Comparison of ENCODE assay signal across 8 mouse cellular contexts in genomic region chr11:66122017-66122416, GRCm38 (mm10). TPM values are rescaled to one million over a fixed set of nuclear protein-coding genes. Genes with fewer than 3 reads are reported as not detected.
A peak's percentile ranks its signal among the peaks of the same experiment; 100 is the strongest.
DNase-seq lines count a peak whose midpoint lies in the region; ATAC-seq and TF ChIP-seq lines count a peak whose summit lies in the region.

No protein-coding gene starts in this region.

- DNase-seq in forebrain, embryonic 11.5 days (ENCODE audit: low spot score) = peak; percentile 73
- DNase-seq in urinary bladder, postnatal 14 days (ENCODE audit: low spot score) = peak; percentile 29
- no peak for DNase-seq in urinary bladder, postnatal 4 days (ENCODE audit: low spot score in 2 of 2)
- DNase-seq in embryo, embryonic 9.5 days (ENCODE audit: extremely low spot score) = peak; percentile 34
- peak; percentile 75 for DNase-seq in kidney, postnatal 10 days
- peak; percentile 33 for DNase-seq in lung, adult 2 months
- DNase-seq in right cerebral cortex, postnatal 36 days (ENCODE audit: low spot score in 2 of 2) = peak; percentile 36 to 37

- 17% methylated on average over 3 of the region's 3 CpGs for WGBS in forebrain, embryonic 11.5 days
- 13% methylated on average over 3 of the region's 3 CpGs for WGBS in forebrain, embryonic 13.5 days
- 14% methylated on average over 3 of the region's 3 CpGs for WGBS in lung, adult 2 months

- H3K4me3 ChIP-seq in forebrain, embryonic 11.5 days (ENCODE audit: low read depth, low read length) = no peak overlapping the region
- H3K4me3 ChIP-seq in forebrain, embryonic 13.5 days = no peak overlapping the region
- H3K4me3 ChIP-seq in lung, adult 2 months (replicated peaks; ENCODE audit: extremely low read depth, low read depth, low read length) = no peak overlapping the region

- TF ChIP-seq POLR2A in lung, adult 2 months (IDR thresholded peaks at IDR 0.05; ENCODE audit: borderline replicate concordance, extremely low read depth, low read depth, low read length) = no peak

- H3K4me1 ChIP-seq in forebrain, embryonic 11.5 days (replicated peaks; ENCODE audit: control insufficient read depth, insufficient read depth, low read length) = no peaks in the 10 kb centered on the region
- no peaks in the 10 kb centered on the region for H3K4me1 ChIP-seq in forebrain, embryonic 13.5 days
- no peaks in the 10 kb centered on the region for H3K4me1 ChIP-seq in lung, adult 2 months (ENCODE audit: control insufficient read depth, insufficient read depth, low read length)

- peak; percentile 63 for TF ChIP-seq CTCF in lung, adult 2 months (IDR thresholded peaks at IDR 0.05; ENCODE audit: insufficient read depth, low read length)

- H3K4me2 ChIP-seq in forebrain, embryonic 11.5 days (ENCODE audit: low read depth, low read length, severe bottlenecking) = no peak overlapping the region
- no peak overlapping the region for H3K4me2 ChIP-seq in forebrain, embryonic 13.5 days

- ATAC-seq in forebrain, embryonic 11.5 days (replicated peaks; ENCODE audit: low FRiP score) = no peak
- no peak for ATAC-seq in forebrain, embryonic 13.5 days

- no peaks in the 10 kb centered on the region for H3K27me3 ChIP-seq in forebrain, embryonic 11.5 days (ENCODE audit: control insufficient read depth, insufficient read depth, low read length)
- H3K27me3 ChIP-seq in forebrain, embryonic 13.5 days = no peaks in the 10 kb centered on the region

- no peaks in the 10 kb centered on the region for H3K9me3 ChIP-seq in forebrain, embryonic 11.5 days (ENCODE audit: control insufficient read depth, low read length)
- H3K9me3 ChIP-seq in forebrain, embryonic 13.5 days (replicated peaks) = no peaks in the 10 kb centered on the region

- H3K27ac ChIP-seq in forebrain, embryonic 11.5 days (ENCODE audit: low read depth, low read length) = no peak overlapping the region
- no peak overlapping the region for H3K27ac ChIP-seq in forebrain, embryonic 13.5 days

- H3K9ac ChIP-seq in forebrain, embryonic 11.5 days (ENCODE audit: low read length) = no peak overlapping the region
- no peak overlapping the region for H3K9ac ChIP-seq in forebrain, embryonic 13.5 days

- H3K36me3 ChIP-seq in forebrain, embryonic 11.5 days (ENCODE audit: control insufficient read depth, insufficient read depth, low read length) = no peaks in the 10 kb centered on the region
- H3K36me3 ChIP-seq in forebrain, embryonic 13.5 days (ENCODE audit: poor library complexity, severe bottlenecking) = no peaks in the 10 kb centered on the region

RNA-seq across cellular contexts. Expression of gene Dnah9, which starts 46.3 kb away (rescaled TPM):
- 0.27 and 0.68 TPM in 2 replicates for polyA plus RNA-seq in forebrain, embryonic 11.5 days (2014; fragmentation: Nextera tagmentation; extraction: Ambion mirVana)
- polyA plus RNA-seq in forebrain, embryonic 13.5 days (2015; fragmentation: Nextera tagmentation; extraction: Ambion mirVana) = 0.73 and 1.0 TPM in 2 replicates
- polyA plus RNA-seq in lung, adult 2 months (2012; rRNA removed) = 3.2 and 3.9 TPM in 2 replicates

Comparison
In these comparisons a context has a peak if more than half of its experiments do, and no peak if none do; other contexts are left out.
1. DNase-seq: peak in forebrain, embryonic 11.5 days (single experiment), urinary bladder, postnatal 14 days (single experiment), embryo, embryonic 9.5 days (single experiment), kidney, postnatal 10 days (single experiment), lung, adult 2 months (single experiment) and right cerebral cortex, postnatal 36 days (2 of 2); none in urinary bladder, postnatal 4 days (0 of 2).